Mouse (Mus musculus) subcutaneous adipose tissue, adult 2 months (tissue): ENCODE results near the gene Gpha2. TPM values are rescaled to one million over a fixed set of nuclear protein-coding genes. Genes with fewer than 3 reads are reported as not detected.

Experiments
- polyA plus RNA-seq: library from polyadenylated mRNA; depleted of rRNA; stranded (reverse); fragments of >200 nt; gene quantifications from 2 replicates; pipeline ENCODE4 v1.2.3, GENCODE M21; 2012; ENCODE audit warnings: low replicate concordance; rRNA removed

Gpha2 gene
- polyA plus RNA-seq, result 0.63 and 0.66 TPM in 2 replicates

DNA sequence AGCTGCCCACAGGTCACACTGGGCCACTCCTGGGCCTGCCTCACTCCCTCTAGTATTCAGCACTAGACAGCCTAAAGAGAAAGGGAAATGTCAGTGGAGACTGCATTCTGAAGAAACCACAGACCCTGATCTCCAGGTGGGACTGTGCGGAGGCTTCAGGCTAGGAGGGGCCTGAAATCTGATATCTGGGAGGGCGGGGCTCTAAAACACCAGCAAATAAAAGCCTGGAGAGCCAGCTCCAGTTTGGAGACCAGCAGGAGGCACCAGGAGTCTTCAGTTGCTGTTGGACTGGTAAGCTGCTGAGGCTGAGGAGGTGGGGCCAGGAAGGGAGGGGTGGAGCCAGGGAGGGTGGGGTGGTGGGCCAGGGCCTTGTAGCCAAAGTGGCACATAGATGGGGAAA, at the start of gene Gpha2:
TSS of gene Gpha2 (plus strand) at position 246 of the 400 bp plus-strand sequence.

DNA sequence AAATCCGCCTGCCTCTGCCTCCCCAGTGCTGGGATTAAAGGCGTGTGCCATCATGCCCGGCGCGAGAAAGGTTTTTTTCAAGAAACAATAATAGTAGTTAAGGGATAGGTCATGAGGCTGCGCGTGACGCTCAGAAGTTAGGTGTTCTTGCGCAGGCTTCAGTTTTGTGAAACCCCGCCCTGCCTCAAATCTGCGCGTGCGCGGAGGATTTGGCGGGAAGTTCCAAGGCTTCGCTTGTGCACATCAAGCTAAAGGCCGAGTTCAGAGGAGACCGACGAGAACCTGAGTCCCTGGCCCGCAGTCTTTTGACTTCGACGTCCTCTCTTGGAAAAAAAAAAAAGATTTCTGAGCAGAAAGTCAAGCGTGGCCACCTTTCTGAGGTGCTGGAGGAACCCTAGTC, 42.0 kb upstream of the Gpha2 start, which contains the start of gene Majin:
TSS of gene Majin (plus strand) at position 258 of the 400 bp plus-strand sequence.

DNA sequence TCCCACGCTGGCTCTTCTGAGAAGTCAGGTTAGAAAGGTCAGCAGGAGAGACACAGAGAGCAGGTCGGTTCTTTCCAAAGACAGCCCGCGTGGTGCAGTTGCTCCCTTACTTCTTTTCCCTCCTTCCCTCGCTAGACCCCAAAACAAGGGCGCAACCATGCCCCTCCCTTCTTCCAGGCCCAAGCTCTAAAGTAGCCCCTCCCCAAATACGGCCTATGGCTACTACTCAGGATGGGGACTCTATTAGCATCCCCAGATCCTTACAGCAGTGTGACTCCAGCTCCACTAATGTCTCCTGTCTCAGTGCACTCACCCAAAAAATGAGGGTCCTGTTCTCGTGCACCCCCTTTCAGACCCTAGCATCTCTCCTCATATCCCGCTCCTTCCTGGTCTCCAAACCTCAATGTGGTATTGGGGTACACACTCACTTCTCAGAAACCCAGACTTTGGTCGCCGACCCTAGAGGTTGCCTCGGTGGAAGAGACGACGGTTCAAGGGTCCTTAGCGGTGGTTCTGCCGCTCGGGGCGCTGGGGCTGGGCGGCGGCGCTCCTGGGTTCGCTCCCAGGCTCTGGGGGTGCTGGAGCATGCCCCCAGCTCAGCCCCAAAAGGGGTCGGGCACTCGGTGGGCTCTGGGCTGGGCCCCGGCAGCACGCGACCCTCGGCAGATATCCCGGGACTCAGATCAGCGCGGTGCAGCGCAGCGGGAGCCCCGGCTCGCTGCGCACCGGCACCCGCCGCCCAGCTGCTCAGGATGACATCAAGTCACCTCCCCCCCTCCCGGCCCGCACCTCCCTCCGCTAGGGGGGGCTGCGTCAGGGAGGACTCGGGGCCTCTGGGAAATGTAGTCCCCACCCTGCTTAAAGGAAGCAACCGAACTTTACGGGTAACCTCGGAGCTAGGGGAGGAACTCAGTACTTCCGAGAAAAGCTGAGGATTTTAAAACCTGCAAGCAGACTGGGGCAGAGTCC, 9.2 kb downstream of the Gpha2 start, which contains the start of gene Ppp2r5b:
TSS of gene Ppp2r5b (minus strand) at position 789 of the 969 bp plus-strand sequence.

DNA sequence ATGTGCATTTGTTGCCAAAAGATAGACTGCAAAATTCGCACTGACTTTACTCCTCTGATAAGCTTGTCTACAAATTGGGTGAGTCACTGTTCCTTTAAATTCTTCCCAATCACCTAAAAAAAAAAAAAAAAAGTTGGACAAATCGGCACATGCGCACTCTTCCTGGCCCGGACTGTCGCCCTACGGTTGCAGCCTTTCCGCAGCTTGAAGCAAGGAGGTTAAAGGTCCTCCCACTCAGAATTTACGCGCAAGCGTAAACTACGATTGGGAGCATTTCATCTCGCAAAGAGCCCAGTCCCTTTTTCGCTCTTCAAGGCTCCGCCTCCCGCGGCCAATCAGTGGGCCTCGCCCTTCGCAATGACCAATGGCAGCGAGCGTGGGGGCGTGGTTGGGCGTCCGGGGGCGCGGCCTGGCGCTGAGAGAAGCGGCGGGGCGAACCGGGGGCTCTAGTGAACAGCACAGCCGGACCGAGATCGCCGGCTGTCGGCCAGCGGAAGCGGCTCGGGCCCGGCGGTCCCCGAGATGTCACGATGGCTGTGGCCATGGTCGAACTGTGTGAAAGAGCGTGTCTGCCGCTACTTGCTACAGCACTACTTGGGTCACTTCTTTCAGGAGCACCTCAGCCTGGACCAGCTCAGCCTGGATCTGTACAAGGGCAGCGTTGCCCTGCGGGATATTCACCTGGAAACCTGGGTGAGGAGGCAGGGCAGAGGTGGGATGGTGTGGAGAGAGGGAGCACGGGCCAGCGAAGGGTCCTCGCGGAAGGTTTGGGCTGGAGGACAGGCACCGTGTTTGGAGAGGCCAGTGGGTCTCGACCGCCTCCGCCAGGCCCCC, 15.3 kb downstream of the Gpha2 start, which contains the start of gene Atg2a:
TSS of gene Atg2a (plus strand) at position 395 of the 834 bp plus-strand sequence.

DNA sequence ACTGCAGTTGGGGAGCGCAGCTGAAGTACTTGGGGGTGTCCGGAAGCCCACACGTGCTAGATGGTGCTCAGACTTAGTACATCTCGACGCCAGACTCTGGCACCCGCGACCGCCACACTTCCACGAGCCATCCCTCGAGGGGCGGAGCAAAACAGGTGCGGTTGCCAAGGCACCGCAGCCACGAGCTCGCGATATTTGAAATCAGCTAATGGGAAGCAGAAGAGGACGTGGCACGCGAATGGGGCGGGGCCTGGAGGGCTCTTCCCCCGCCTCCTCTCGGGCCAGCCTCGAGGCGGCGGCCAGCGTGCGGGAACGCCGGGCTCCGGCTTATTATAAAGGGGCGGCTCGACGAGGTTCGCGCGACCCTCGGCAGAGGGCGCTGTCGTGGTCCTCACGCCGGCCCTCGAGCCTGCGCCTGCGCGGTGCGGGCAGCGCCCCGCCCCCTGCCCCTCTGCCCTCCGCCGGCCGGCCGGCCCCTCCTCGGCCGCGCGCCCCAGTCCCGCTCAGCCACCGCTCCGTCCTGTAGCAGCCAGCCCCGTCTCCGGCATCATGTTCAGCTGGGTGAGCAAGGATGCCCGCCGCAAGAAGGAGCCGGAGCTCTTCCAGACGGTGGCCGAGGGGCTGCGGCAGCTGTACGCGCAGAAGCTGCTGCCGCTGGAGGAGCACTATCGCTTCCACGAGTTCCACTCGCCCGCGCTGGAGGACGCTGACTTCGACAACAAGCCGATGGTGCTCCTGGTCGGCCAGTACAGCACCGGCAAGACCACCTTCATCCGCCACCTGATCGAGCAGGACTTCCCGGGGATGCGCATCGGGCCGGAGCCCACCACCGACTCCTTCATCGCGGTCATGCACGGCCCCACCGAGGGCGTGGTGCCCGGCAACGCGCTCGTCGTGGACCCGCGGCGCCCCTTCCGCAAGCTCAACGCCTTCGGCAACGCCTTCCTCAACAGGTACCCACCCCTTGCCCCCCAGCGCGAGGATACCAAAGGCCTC, 50.5 kb downstream of the Gpha2 start, which contains the start of gene Ehd1:
TSS of gene Ehd1 (plus strand) at position 300 of the 996 bp plus-strand sequence.

Other genes with a start within 250 kb of the Gpha2 start
- gene Slc22a20, start 240.2 kb upstream of the Gpha2 start, polyA plus RNA-seq, result not detected in 2 replicates
- gene Capn1, start 210.5 kb upstream of the Gpha2 start, polyA plus RNA-seq, result 42.0 and 72.3 TPM in 2 replicates
- 59.3 and 60.1 TPM in 2 replicates for gene Syvn1, start 179.8 kb upstream of the Gpha2 start, polyA plus RNA-seq
- gene Mrpl49, start 168.6 kb upstream of the Gpha2 start, polyA plus RNA-seq, result 29.0 and 43.8 TPM in 2 replicates
- gene Fau, start 168.5 kb upstream of the Gpha2 start, polyA plus RNA-seq, result 740 and 1,078 TPM in 2 replicates
- 43.0 and 48.9 TPM in 2 replicates for gene Znhit2, start 165.2 kb upstream of the Gpha2 start, polyA plus RNA-seq
- gene Tm7sf2, start 158.0 kb upstream of the Gpha2 start, polyA plus RNA-seq, result 39.1 and 40.1 TPM in 2 replicates
- 67.5 and 83.1 TPM in 2 replicates for gene Vps51, start 149.1 kb upstream of the Gpha2 start, polyA plus RNA-seq
- not detected in 2 replicates for gene Tmem262, start 146.3 kb upstream of the Gpha2 start, polyA plus RNA-seq
- gene Gm28374, start 144.1 kb upstream of the Gpha2 start, polyA plus RNA-seq, result 0.19 and 0.49 TPM in 2 replicates
- gene Zfpl1, start 141.4 kb upstream of the Gpha2 start, polyA plus RNA-seq, result 100 and 103 TPM in 2 replicates
- gene Cdca5, start 141.4 kb upstream of the Gpha2 start, polyA plus RNA-seq, result 0.30 and 4.4 TPM in 2 replicates
- gene AC131692.1, start 132.0 kb upstream of the Gpha2 start, polyA plus RNA-seq, result not detected in 2 replicates
- 0.09 and 0.22 TPM in 2 replicates for gene Naaladl1, start 120.6 kb upstream of the Gpha2 start, polyA plus RNA-seq
- 19.6 and 37.2 TPM in 2 replicates for gene Sac3d1, start 107.7 kb upstream of the Gpha2 start, polyA plus RNA-seq
- 31.6 and 42.5 TPM in 2 replicates for gene Snx15, start 98.1 kb upstream of the Gpha2 start, polyA plus RNA-seq
- 8.7 and 11.0 TPM in 2 replicates for gene Batf2, start 85.4 kb upstream of the Gpha2 start, polyA plus RNA-seq
- gene Arl2, start 84.8 kb upstream of the Gpha2 start, polyA plus RNA-seq, result 139 and 178 TPM in 2 replicates
- gene Majin, start 42.0 kb upstream of the Gpha2 start, polyA plus RNA-seq, result 0.26 and 0.46 TPM in 2 replicates
- 90.3 and 103 TPM in 2 replicates for gene Ppp2r5b, start 9.5 kb downstream of the Gpha2 start, polyA plus RNA-seq
- gene Atg2a, start 15.3 kb downstream of the Gpha2 start, polyA plus RNA-seq, result 38.8 and 43.8 TPM in 2 replicates
- 270 and 315 TPM in 2 replicates for gene Ehd1, start 50.3 kb downstream of the Gpha2 start, polyA plus RNA-seq
- gene Cdc42bpg, start 80.1 kb downstream of the Gpha2 start, polyA plus RNA-seq, result 10.9 and 14.7 TPM in 2 replicates
- gene Men1, start 108.6 kb downstream of the Gpha2 start, polyA plus RNA-seq, result 41.0 and 72.1 TPM in 2 replicates
- gene Map4k2, start 114.8 kb downstream of the Gpha2 start, polyA plus RNA-seq, result 114 and 147 TPM in 2 replicates
- gene Sf1, start 137.3 kb downstream of the Gpha2 start, polyA plus RNA-seq, result 88.7 and 113 TPM in 2 replicates
- gene Pygm, start 158.0 kb downstream of the Gpha2 start, polyA plus RNA-seq, result 10.8 and 37.9 TPM in 2 replicates
- 130 and 352 TPM in 2 replicates for gene Rasgrp2, start 173.0 kb downstream of the Gpha2 start, polyA plus RNA-seq
- 1.3 and 8.7 TPM in 2 replicates for gene Nrxn2, start 192.4 kb downstream of the Gpha2 start, polyA plus RNA-seq